Comparison of ENCODE assay signal across 11 mouse cellular contexts in genomic region chr6:124484851-124485250, GRCm38 (mm10). TPM values are rescaled to one million over a fixed set of nuclear protein-coding genes. Genes with fewer than 3 reads are reported as not detected.
A peak's percentile ranks its signal among the peaks of the same experiment; 100 is the strongest.
DNase-seq lines count a peak whose midpoint lies in the region; ATAC-seq and TF ChIP-seq lines count a peak whose summit lies in the region.
"Had no signal": no experiment of that assay in that cellular context is flagged by ENCODE, and none has a peak within 500 bp of the region (broad histone marks: within the 10 kb centered on the region; RNA-seq: fewer than 3 reads in every experiment).

No protein-coding gene starts in this region.

- ATAC-seq in forebrain, embryonic 13.5 days = no peak
- no peak for ATAC-seq in forebrain, embryonic 14.5 days
- ATAC-seq in midbrain, embryonic 13.5 days = no peak
- ATAC-seq: CD4-positive, CD25-positive, alpha-beta regulatory T cell, adult 4 months had no signal

- H3K27me3 ChIP-seq in forebrain, embryonic 13.5 days = no peaks in the 10 kb centered on the region
- H3K27me3 ChIP-seq in forebrain, embryonic 10.5 days (ENCODE audit: poor library complexity, severe bottlenecking) = no peaks in the 10 kb centered on the region
- H3K27me3 ChIP-seq in E14TG2a.4 (ENCODE audit: insufficient read depth, low read length) = no peaks in the 10 kb centered on the region
- H3K27me3 ChIP-seq in forebrain, embryonic 14.5 days (replicated peaks; ENCODE audit: control insufficient read depth, insufficient read depth, low read length) = no peaks in the 10 kb centered on the region
- no peaks in the 10 kb centered on the region for H3K27me3 ChIP-seq in midbrain, embryonic 13.5 days

- no peak for DNase-seq in forebrain, embryonic 10.5 days (ENCODE audit: extremely low spot score, low spot score)
- DNase-seq in forebrain, embryonic 14.5 days (ENCODE audit: low spot score) = no peak
- DNase-seq in thymus, postnatal 14 days = no peak
- DNase-seq in heart, adult 9 months (ENCODE audit: low spot score in 2 of 2) = no peak
- no peak for DNase-seq in right cerebral cortex, postnatal 14 days
- DNase-seq: gastrocnemius, postnatal 10 days; heart, postnatal 36 days had no signal

- H3K9ac ChIP-seq in forebrain, embryonic 13.5 days = no peak overlapping the region
- H3K9ac ChIP-seq in forebrain, embryonic 14.5 days (ENCODE audit: low read length) = no peak overlapping the region
- no peak overlapping the region for H3K9ac ChIP-seq in midbrain, embryonic 13.5 days (replicated peaks)

- no peaks in the 10 kb centered on the region for H3K36me3 ChIP-seq in forebrain, embryonic 13.5 days (ENCODE audit: poor library complexity, severe bottlenecking)
- no peaks in the 10 kb centered on the region for H3K36me3 ChIP-seq in forebrain, embryonic 10.5 days (replicated peaks)
- no peaks in the 10 kb centered on the region for H3K36me3 ChIP-seq in E14TG2a.4 (ENCODE audit: insufficient read depth, low read length)
- no peaks in the 10 kb centered on the region for H3K36me3 ChIP-seq in forebrain, embryonic 14.5 days (ENCODE audit: control insufficient read depth, insufficient read depth, low read length)
- H3K36me3 ChIP-seq in midbrain, embryonic 13.5 days = no peaks in the 10 kb centered on the region

- peak overlapping the region; percentile 53; the same call in 1 of the 2 replicates for H3K4me2 ChIP-seq in forebrain, embryonic 13.5 days
- peak overlapping the region; percentile 34; the same call in 1 of the 2 replicates for H3K4me2 ChIP-seq in forebrain, embryonic 14.5 days (ENCODE audit: low read length)
- H3K4me2 ChIP-seq in midbrain, embryonic 13.5 days (replicated peaks) = peak overlapping the region; percentile 43

- H3K4me1 ChIP-seq in forebrain, embryonic 13.5 days = no peaks in the 10 kb centered on the region
- H3K4me1 ChIP-seq in forebrain, embryonic 10.5 days = peaks cover 4% of the 10 kb centered on the region
- H3K4me1 ChIP-seq in E14TG2a.4 (replicated peaks; ENCODE audit: low read depth, low read length) = peaks cover 34% of the 10 kb centered on the region
- H3K4me1 ChIP-seq in forebrain, embryonic 14.5 days (ENCODE audit: control insufficient read depth, insufficient read depth, low read length) = no peaks in the 10 kb centered on the region
- H3K4me1 ChIP-seq in midbrain, embryonic 13.5 days (replicated peaks) = no peaks in the 10 kb centered on the region

- WGBS in forebrain, embryonic 13.5 days = 90% methylated on average over 7 of the region's 7 CpGs
- 87% methylated on average over 7 of the region's 7 CpGs for WGBS in forebrain, embryonic 10.5 days
- WGBS in forebrain, embryonic 14.5 days = 88% methylated on average over 7 of the region's 7 CpGs
- 84% methylated on average over 7 of the region's 7 CpGs for WGBS in midbrain, embryonic 13.5 days

- no peaks in the 10 kb centered on the region for H3K9me3 ChIP-seq in forebrain, embryonic 13.5 days (replicated peaks)
- no peaks in the 10 kb centered on the region for H3K9me3 ChIP-seq in forebrain, embryonic 10.5 days
- no peaks in the 10 kb centered on the region for H3K9me3 ChIP-seq in E14TG2a.4 (ENCODE audit: low read length)
- no peaks in the 10 kb centered on the region for H3K9me3 ChIP-seq in forebrain, embryonic 14.5 days (replicated peaks; ENCODE audit: control insufficient read depth, low read length)
- no peaks in the 10 kb centered on the region for H3K9me3 ChIP-seq in midbrain, embryonic 13.5 days

- H3K27ac ChIP-seq in forebrain, embryonic 13.5 days = no peak overlapping the region
- H3K27ac ChIP-seq in forebrain, embryonic 10.5 days = no peak overlapping the region
- H3K27ac ChIP-seq in forebrain, embryonic 14.5 days (ENCODE audit: low read depth, low read length) = no peak overlapping the region
- H3K27ac ChIP-seq in midbrain, embryonic 13.5 days = no peak overlapping the region

- H3K4me3 ChIP-seq in forebrain, embryonic 13.5 days = no peak overlapping the region
- no peak overlapping the region for H3K4me3 ChIP-seq in forebrain, embryonic 10.5 days
- peak overlapping the region; percentile 73; the same call in 1 of the 2 replicates for H3K4me3 ChIP-seq in E14TG2a.4 (replicated peaks; ENCODE audit: low read length)
- H3K4me3 ChIP-seq in forebrain, embryonic 14.5 days (ENCODE audit: low read depth, low read length) = no peak overlapping the region
- H3K4me3 ChIP-seq in midbrain, embryonic 13.5 days (replicated peaks) = 0 out of 2 replicates have a peak overlapping the region, but pooled peaks have one; percentile 22

- TF ChIP-seq CTCF in E14TG2a.4 (conservative IDR thresholded peaks at IDR 0.05; ENCODE audit: low read length) = no peak

RNA-seq across cellular contexts. Expression of gene C1rl, which starts 8.1 kb away (rescaled TPM):
- 0.08 and 0.09 TPM in 2 replicates for polyA plus RNA-seq in forebrain, embryonic 13.5 days (2015; fragmentation: Nextera tagmentation; extraction: Ambion mirVana)
- polyA plus RNA-seq in forebrain, embryonic 10.5 days (2016; fragmentation: Nextera tagmentation; extraction: Ambion mirVana) = 0.11 and 0.21 TPM in 2 replicates
- 0.17 and 0.27 TPM in 2 replicates for polyA plus RNA-seq in forebrain, embryonic 14.5 days (2014; fragmentation: Nextera tagmentation; extraction: Ambion mirVana)
- 0.10 and 0.15 TPM in 2 replicates for polyA plus RNA-seq in midbrain, embryonic 13.5 days (2015; fragmentation: Nextera tagmentation; extraction: Ambion mirVana)
- polyA plus RNA-seq: CD4-positive, CD25-positive, alpha-beta regulatory T cell, adult 4 months had no signal

RNA-seq across cellular contexts. Expression of gene Clstn3, which starts 20.3 kb away (rescaled TPM):
- polyA plus RNA-seq in forebrain, embryonic 13.5 days (2015; fragmentation: Nextera tagmentation; extraction: Ambion mirVana) = 29.2 and 38.0 TPM in 2 replicates
- polyA plus RNA-seq in forebrain, embryonic 10.5 days (2016; fragmentation: Nextera tagmentation; extraction: Ambion mirVana) = 8.4 and 10.6 TPM in 2 replicates
- polyA plus RNA-seq in forebrain, embryonic 14.5 days (2014; fragmentation: Nextera tagmentation; extraction: Ambion mirVana) = 34.1 and 48.7 TPM in 2 replicates
- polyA plus RNA-seq in midbrain, embryonic 13.5 days (2015; fragmentation: Nextera tagmentation; extraction: Ambion mirVana) = 68.2 and 72.8 TPM in 2 replicates

RNA-seq across cellular contexts. Expression of gene C1ra, which starts 27.4 kb away (rescaled TPM):
- polyA plus RNA-seq in forebrain, embryonic 13.5 days (2015; fragmentation: Nextera tagmentation; extraction: Ambion mirVana) = 0.09 and 0.12 TPM in 2 replicates
- polyA plus RNA-seq in forebrain, embryonic 10.5 days (2016; fragmentation: Nextera tagmentation; extraction: Ambion mirVana) = 0.06 and 0.15 TPM in 2 replicates
- polyA plus RNA-seq in forebrain, embryonic 14.5 days (2014; fragmentation: Nextera tagmentation; extraction: Ambion mirVana) = 0.19 and 0.24 TPM in 2 replicates
- polyA plus RNA-seq in midbrain, embryonic 13.5 days (2015; fragmentation: Nextera tagmentation; extraction: Ambion mirVana) = 0.12 TPM in 1 of 2 replicates, not detected in the other

RNA-seq across cellular contexts. Expression of gene C1s1, which starts 57.3 kb away (rescaled TPM):
- 0.14 and 0.40 TPM in 2 replicates for polyA plus RNA-seq in forebrain, embryonic 13.5 days (2015; fragmentation: Nextera tagmentation; extraction: Ambion mirVana)
- 0.20 and 0.42 TPM in 2 replicates for polyA plus RNA-seq in forebrain, embryonic 10.5 days (2016; fragmentation: Nextera tagmentation; extraction: Ambion mirVana)
- 0.39 and 0.70 TPM in 2 replicates for polyA plus RNA-seq in forebrain, embryonic 14.5 days (2014; fragmentation: Nextera tagmentation; extraction: Ambion mirVana)
- polyA plus RNA-seq in midbrain, embryonic 13.5 days (2015; fragmentation: Nextera tagmentation; extraction: Ambion mirVana) = 0.09 and 0.51 TPM in 2 replicates
- polyA plus RNA-seq: CD4-positive, CD25-positive, alpha-beta regulatory T cell, adult 4 months had no signal

Comparison
In these comparisons a context has a peak if more than half of its experiments do, and no peak if none do; other contexts are left out.
1. H3K4me3 ChIP-seq: peak in E14TG2a.4 (single experiment) and midbrain, embryonic 13.5 days (single experiment); none in forebrain, embryonic 13.5 days (single experiment), forebrain, embryonic 10.5 days (single experiment) and forebrain, embryonic 14.5 days (single experiment).
2. Peak in every context shown above with its lines, with median percentiles within 50 percentile points of each other: H3K4me2 ChIP-seq.